Mouse (Mus musculus): ENCODE measurements around the gene Apol8.

Apol8 gene

DNA sequence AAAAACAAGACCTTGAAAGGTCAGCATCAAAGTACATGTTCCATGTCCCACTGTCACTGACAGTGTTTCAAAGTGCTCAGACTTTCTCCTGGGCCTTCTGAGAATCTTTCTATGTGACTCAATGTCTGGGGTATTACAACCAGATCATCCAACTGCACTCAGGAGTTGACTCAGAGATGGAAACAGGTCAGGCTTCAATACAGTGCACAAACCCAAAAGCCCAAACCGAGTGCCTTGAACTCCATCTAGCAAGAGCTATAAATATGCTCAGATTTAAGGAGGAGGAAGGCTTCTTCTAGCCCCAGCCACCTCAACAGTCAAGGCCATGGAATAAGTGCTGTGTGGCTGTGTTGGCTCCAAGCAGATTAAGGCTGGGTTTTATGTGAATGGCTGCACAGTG, 29.0 kb upstream of the Apol8 start:
- no peak for DNase-seq

DNA sequence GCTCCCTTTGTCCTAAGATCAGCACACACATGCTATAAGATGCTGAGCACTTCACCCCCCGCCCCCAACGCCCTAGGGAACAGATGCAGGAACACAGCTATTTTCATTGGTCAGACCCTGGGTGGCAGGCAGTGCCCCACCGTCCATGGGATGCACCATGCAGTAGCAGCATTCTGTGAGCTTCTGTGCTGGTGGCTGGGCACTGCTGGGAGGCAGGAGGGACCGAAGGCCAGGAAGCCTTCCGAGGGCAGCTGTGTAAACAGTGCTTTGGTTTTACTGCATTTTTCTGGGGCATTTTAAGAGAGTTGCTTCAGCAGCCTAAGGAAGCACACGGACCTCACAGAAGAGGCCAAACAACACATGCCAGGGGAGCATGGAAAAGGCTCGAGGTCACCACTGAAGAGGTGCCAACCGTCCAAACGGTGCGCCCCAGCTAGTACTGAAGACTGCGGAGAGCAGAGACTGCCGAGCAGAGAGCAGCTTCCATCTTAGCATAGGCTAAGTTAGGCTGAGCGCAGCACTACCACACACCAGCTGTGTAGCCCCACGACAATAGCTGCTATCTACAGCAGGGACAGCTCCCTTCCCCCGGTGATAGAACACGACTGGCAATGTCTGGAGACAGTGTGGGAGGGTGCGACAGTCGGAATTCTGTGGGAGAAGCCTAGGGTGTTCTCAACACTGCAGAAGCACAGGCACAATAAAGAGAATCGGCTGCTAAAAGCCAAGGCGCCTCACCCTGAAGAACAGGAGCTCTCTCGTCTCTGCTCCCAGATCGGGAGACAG, 27.4 kb upstream of the Apol8 start:
- DNase-seq: peak; percentile 56

DNA sequence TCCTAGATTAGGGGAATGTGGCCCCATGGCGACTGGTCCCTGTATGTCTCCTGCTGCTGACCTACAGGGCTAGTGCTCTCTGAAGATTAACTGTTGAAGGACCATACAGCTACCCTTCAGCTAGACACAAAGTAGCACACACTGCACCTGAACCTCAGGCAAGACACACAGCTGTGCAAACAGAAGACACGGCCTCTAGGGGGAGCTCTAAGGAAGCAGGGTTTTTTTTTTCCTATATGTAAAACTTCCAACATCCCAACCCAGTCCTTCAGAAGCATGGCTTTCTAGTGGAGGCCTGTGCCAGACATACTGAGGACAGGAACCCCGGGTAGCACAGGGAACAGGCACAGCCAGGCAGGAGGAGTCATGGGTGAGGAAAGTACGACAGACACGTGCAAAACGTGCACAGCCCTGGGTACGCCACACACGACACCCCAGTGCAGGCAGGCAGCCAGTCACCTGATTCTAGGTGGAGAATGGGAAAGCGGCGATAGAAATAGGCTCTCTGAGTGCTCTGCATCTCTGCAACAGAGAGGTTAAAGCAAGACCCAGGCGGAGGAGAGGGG, 25.7 kb upstream of the Apol8 start:
- DNase-seq: peak; percentile 68

DNA sequence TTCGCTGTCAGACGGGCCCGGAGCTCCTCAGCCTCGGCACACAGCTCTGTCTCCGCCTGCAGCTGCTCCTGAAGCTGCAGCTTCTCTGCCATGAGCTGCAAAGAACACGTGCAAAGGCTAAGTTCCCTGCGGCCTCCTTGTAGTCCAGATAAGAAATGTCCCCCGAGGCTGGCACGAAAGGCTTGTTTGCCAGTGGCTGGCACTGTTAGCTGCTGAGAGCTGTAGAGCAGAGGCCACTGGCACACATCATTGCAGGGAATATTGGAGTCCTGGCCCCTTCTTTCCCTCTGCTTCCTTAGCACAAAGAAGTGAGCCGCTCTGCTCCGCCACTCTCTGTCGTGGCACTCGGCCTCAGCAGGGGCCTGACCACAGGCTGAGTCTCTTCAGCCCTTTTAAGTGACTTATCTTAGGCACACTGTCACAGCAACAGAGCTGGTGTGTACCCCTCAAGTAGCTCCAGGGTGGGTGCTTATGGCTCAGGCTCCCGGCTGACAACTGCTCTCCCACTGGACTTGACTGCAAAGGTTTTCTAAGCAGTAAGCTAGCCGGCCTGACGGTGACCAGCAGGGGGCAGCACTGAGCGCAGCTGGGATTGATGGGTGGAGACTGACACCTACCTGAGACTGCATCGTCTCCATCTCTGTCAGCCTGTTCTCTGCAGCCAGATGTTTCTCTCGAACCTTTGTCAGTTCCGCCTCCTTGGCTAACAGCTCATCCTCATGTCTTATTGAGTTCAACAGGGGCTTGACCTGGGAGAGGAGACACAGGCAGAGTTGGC, 18.6 kb upstream of the Apol8 start:
- peak; percentile 90 for DNase-seq

DNA sequence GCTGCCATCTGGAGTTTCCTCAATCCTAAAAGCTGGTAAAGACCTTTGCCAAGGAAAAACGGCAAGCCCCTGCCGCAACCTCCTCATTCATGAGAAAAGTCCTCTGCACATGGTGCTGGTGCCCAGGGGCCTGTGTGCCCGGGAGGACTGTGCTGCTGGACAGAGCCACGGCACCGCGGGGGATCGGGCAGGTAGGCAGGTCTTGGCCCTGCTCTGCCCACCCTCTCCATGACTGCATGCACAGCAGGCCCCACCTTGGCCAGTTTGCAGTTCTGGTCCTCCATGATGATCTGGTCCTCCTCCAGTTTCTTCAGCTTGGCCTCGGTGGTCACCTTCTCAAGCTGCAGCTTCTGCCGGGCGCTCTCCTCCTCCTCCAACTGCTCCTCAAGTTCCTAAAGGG, 17.5 kb upstream of the Apol8 start:
- DNase-seq: no peak

DNA sequence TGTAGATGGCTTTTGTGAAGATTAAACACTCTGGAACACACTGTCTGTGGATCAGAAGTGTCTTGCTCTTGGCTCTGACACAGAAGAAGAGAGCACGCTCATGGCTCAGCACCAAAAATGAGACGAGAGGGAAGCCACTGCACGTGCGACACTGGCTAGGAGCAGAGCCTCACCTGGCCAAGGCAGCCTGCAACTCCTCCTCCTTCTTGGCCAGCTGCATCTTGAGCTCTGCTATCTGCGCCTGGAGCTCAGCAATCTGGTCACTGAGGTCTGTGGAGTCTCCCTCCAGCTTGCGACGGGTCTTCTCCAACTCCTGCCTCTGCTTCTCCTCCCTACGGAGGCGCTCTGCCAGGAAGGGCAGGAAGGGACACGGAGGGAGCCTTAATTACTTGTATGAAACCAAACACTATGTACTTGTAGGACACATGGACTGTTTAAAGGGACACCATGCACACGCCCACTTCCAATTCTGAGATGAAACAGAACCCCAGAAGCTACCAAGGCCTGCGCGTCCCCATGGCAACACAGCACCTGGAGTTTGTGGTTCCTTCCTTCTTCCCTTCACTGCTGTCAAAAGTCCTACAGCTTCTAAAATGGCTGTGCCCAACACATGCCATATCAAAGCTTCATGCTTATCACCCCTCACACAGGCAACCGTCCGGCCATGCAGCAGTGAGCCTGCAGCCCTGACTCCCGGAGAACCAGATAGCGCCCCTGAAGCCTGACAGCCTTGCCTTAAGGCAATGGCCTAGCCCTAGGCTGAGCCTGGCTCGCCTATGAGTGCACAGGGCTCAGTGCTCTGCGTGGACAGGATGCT, 16.5 kb upstream of the Apol8 start:
- DNase-seq: no peak

DNA sequence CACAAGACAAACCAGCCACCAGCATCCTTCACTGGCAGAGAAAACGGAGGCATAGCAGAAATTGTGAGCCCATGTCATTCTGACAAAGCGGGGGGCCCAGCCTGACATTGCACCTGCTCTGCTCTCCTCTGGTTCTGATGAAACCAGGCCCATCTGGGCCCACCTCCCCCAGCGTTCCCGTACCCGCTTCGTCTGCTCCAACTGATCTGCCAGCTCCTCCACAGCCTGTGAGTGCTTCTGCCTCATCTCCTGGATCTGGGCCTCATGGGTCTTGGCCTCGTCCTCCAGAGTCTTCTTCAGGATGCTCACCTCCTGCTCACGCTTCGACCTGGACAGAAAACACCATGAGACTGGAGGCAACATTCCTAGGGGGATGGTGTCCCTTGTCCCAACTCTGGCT, 14.1 kb upstream of the Apol8 start:
- DNase-seq: no peak

DNA sequence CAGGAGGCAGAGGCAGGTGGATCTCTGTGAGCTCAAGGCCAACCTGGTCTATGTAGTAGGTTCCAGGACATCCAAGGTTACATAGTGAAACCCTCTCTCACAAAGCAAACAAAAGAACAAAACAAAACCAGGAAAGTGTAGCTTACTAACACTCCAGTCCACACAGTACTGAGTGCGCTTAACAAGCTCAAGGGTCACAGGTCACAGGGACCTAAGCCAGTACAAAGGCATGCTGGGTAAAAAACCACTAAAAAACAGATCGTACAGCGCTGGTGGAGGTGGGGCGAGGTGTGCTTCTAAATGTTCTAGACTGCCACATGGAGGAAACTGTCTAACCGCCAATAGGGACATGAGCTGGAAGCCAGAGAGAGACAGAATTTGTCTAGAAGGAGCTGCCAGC, 13.5 kb upstream of the Apol8 start:
- no peak for DNase-seq

DNA sequence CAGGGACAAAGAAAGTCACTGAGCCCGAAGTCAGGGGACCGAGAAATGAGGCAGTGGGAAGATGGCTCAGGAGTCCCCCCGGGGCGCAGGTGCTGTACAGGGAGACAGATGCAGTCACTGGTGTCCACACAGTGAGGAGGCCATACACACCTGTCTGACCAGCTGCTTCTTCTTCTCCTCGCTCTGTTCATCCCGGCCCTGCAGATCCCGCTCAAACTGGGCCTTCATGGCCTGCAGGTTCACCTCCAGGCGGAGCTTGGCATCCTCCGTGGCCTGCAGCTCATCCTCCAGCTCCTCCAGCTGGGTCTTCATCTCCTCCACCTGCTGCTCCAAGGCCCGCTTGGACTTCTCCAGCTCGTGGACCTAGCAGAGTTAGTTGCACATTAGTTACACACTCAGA, 10.2 kb upstream of the Apol8 start:
- no peak for DNase-seq

DNA sequence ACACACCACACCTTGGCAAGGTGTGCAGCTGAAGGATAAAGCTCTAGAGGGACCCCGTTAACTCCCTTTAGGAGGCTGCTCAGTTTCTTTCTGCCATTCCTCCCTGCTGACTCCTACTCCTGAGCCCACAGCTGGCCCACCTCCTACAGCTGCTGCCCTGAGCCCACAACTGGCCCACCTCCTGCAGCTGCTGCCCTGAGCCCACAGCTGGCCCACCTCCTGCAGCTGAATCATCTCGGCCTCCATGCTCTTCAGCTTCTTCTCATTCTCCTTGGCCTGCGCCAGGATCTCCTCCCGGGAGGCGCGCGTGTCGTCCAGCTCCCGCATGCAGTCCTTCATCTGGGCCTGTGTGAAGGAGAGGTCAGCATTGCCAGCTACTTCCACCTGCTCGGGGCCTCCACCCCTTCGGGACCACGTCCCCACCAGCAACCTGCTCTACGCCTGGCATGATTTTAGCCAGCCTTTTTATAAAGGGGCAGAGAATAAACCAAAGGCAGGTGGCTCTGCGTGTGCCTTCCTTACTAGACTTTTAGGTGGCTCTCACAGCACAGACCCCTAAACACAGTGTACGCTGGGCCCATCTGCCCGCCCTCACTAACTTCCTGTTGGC, 8.8 kb upstream of the Apol8 start:
- no peak for DNase-seq

DNA sequence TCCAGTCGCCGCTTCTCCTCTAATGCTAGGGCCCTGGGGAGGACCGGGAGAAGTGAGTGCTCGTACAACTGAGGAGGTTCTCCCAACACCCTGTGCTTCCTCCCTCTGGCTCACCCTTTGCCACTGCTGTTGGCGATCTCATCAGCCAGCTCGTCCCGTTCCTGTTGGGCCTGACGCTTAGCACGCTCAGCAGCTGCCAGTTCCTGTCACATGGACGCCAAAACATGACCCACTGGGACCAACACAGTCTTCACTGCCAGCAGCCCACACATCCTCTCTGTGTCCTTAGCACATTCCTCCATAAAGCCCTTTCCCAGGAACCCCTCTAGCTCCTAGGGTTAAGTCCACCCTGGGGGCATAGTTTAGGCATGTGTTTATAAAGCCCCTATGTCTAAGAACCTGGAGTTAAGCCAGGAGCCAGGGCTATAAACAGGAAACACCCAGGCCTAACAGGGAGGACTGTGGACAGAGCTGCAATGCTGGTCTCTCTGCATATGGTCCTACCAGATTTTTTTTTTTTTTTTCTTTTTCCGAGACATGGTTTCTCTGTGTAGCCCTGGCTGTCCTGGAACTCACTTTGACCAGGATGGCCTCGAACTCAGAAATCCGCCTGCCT, 7.7 kb upstream of the Apol8 start:
- peak; percentile 71 for DNase-seq

DNA sequence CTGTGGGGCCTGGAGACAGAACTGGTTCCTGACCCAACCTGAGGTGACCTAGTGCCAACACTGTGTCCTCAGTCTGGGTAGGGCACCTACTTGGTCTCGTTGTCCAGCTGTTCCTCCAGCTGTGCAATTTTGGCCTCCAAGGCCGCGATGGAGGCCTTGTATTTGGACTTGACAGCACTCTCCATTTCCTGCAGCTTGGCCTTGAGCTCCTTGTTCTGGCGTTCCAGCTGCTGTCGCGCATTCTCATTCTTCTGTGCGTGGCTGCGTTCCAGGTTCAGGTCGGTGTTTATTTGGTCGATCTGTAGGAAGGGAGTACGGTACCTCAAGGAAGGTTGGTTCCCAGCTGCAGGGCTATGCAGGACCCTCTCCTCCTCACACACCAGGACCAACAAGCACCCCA, 6.9 kb upstream of the Apol8 start:
- no peak for DNase-seq

DNA sequence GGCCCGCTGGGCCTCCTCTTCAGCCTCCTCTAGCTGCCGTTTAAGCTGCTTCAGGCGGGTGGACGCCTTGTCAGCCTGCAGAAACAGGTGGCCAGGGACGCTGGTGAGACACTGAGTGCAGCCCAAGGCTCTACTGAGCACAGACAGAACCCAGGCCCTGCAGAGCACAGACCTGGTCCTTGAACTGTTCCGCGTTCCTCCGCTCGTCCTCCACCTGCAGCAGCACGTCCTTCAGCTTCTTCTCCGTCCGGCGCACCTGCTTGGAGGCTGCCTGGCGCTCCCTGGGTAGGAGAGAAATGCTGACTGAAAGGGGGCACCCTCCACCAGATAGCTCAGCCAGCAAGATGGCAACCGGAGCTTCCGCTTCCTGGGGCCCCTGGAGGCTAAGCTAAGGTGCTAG, 6.2 kb upstream of the Apol8 start:
- DNase-seq: no peak

DNA sequence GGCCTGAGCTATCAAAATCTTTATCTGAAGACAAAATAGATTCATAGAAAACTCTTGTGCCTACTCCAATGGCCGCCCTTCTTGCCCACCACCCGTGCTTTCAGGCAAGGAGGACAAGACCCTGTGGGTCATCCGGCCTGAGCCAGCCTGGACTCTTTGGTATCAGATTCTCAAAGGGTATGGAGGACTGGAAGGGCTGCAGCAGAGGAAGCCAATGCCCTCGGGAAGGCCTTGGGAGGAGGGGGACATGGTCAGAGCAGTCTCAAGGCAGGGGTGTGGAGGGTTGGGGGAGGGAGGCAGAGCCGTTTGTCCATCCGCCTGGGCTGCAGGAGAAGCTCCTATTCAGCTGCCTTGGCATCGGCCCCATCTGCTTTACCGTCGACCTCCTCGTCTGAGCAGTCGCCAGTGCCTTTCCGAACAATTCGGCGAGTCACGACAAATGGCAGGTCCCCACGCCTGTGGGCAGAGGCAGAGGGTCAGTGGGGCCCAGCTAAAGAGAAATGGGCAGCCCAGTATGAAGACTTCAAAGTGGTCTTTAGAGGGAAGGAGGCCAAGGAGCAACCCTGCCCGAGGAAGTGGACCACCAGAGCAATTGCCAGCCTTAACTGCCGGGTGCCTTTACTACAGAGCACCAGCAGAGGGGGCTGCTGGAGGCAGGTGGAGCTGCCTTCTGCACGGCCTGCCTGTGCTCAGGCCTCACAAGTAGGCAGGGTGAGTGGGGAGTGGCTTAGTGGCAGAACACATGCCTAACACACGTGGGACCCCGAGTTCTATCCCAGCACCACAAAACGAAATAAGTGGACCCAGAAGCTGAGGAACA, 5.0 kb upstream of the Apol8 start:
- peak; percentile 64 for DNase-seq

DNA sequence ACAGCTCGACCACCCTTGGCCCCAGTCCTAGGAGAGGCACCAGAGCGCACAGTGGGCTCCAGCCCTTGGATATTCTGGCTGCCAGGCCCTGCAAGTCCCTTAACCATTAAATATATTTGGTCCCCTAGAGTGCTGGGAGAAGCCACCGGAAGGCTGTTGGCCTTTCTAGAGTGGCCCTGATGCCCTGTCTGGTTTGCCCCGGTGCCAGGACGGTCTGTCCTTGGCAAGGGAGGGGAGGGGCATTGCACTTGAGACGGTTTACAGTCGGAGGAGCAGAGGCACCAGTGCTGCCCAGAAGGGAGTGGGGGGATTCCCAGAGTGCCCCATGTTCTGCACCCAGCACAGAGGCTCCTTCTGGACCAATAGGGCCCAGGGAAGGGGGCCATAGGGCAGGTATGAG, 4.3 kb upstream of the Apol8 start:
- DNase-seq: no peak

DNA sequence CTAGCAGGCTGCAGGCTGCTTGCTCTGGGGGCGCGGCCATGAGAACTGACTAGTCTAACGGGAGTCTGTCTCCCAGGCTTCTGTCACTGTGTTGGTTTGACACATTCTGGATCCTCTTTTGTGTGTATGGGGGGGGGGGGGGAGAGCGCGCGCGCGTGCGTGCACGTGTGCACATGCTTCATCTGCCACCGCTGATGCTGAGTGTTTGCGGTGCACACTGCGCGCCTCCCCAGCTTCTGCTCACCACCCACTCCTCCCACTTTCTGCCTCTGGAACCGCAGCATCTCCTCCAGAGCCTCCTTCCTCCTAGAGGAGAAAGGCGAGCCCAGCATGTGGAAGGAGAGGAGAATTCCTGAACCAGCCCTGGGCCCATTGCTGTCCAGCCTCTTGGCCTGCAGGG, 3.2 kb upstream of the Apol8 start:
- DNase-seq: no peak

DNA sequence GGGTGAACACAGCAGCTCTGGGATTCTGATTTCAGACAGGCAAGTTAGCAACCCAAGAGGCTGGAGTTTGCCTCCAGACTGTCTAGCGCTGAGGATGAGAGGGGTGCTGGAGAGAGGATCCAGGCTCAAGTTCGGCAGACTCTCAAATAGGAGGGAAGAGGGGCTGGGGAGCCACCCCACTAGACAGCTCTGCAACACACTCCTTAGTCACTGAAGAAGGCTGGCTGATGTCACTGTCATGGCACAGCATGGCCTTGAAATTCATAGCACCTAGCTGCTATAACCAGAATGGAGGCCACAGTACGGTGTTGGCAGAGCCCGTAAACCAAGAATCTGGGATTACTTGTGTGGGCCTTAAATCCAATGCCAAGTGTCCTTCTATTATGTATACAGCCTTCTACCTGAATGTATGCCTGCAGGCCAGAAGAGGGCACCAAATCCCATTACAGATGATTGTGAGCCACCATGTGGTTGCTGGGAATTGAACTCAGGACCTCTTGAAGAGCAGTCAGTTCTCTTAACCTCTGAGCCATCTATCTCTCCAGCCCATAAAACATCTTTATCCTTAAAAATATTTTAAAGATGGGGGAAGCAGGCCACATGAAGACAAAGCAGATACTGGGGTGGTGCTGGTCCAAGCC, 903 bp upstream of the Apol8 start:
- DNase-seq: no peak

DNA sequence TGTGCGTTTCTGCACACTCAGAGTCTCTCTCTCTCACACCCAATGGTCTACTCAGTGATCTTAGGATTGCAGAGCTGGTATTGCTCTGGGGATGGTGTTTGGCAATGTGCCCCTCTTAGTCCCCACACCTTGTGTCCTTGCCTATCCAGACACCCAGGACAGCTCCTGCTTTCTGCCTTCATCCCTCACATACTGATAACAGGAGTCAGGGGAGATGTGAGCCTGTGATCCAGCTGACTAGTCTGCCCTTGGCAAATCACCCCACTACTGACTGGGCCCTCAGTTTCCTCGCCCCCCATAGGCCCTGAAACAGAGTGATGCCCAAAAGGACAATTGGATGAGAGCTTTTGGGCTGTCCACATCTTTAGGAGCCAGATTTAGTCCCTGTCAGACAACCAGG, 722 bp downstream of the Apol8 start:
- DNase-seq: no peak

DNA sequence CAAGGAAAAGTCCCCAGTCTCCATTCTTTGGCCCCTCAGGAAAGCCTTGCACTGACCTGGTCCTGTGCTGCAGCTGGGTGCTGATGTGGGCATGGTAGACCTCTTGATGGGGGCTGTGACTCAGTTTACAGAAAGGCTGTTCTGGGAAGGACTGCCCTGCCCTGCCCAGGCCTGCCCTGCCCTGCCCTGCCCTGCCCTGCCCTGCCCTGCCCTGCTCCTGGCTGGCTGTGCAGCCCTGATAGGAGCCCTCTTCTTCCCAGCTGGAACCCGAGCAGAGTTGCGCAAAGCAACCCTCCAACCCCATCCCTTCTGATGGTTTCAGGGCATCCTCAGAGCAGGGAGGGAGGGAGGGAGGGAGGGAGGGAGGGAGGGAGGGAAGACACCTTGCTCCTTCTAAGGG, 1.7 kb downstream of the Apol8 start:
- DNase-seq: no peak

DNA sequence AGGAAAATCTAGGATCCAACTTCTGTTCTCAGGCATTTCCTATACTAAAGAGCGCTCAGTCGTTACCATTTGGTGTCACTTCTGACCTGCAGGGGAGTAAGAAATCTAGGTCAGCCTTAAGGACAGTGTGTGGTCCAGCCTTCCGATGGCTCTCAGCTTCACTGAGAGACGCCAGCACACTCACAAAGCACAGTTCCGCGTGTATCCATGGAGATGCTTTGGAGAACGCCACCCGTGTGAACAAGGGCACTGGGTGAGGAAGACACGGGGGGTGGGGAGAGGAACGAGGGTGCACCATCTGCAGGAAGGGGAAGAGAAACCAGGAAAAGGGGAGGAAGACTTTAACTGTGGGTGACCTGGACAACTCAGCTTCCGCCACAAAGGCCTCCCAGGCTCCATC, 4.4 kb downstream of the Apol8 start:
- no peak for DNase-seq

DNA sequence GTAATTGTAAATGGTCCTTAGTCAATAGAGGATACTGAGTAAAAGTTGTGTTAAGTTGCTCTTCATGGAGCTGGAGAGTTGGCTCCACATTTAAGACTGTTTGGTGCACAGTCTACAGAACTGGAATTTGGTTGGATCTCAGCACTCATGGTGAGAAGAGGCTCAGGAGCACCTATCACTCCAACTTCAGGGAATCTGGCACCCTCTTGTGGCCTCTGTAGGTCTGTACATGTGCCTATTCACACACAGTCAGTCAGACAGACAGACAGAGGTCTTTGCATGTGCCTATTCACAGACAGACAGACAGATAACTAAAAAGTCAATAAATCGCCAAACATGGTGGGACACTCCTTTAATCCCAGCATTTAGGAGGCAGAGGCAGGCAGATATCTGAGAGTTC, 6.3 kb downstream of the Apol8 start:
- peak; percentile 62 for DNase-seq

All from kidney, postnatal 10 days (tissue).